Mouse (Mus musculus) heart, adult 2 months (tissue): ENCODE results near the gene Hoxa10.

Source experiments
- CTCF ChIP-seq: fragments of 200-600 bp; IDR thresholded peaks from 2 replicates; pipeline ENCODE4 v1.8.1; 2022; ENCODE audit warnings: antibody characterized with exemption, mild to moderate bottlenecking, moderate library complexity
- EP300 ChIP-seq: fragments of 200-500 bp; IDR thresholded peaks from 2 replicates; pipeline ENCODE4 v1.6.1; 2011; ENCODE audit warnings: low read depth, low read length, control low read depth; ENCODE audit not compliant: insufficient read depth
- POLR2A ChIP-seq: fragments of 200-500 bp; IDR thresholded peaks from 2 replicates; pipeline ENCODE4 v1.6.1; 2011; ENCODE audit warnings: mild to moderate bottlenecking, low read depth, low read length, control low read depth; ENCODE audit not compliant: insufficient read depth

DNA sequence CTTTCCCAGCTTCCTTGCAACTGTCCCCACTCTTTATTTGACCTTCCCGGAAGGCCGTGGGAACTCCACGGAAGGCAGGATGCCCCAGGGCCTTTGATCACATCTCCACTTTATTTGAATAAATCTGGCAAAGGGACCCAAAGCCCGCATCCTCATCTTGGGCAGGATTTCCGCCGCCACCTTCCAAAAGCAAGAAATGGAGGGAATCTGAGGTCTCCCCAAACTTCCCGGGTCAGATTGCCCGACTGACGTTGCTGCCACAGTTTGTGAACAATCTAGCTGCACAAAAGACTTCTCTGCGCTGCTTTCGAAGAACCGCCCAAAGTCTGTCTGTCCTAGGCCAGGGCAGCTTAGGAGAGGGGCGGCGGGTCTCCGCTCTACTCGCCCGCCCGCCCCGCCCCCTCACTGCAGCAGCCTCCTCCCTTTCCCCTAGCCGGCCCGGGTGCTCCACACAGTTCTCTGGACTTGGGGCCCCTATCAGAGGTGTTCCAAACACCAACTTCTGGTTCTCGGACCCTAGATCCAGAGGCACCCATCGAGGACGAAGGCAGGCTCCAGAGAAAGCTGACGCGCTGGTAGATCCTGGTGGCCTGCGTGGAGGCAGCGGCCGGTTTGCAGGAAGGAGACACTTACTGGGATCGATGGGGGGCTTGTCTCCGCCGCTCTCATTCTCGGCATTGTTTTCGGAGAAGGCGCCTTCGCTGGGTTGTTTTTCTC, 15.6 kb downstream of the Hoxa10 start:
- TF ChIP-seq POLR2A = no peak
- TF ChIP-seq CTCF = no peak
- no peak for TF ChIP-seq EP300
